Mouse (Mus musculus): ENCODE results near the gene Anxa5.

- no peak for TF ChIP-seq CHD2 (IDR thresholded peaks at IDR 0.05; ENCODE audit: low read depth, low read length)
- TF ChIP-seq ZC3H11A (IDR thresholded peaks at IDR 0.05; ENCODE audit: borderline replicate concordance, low read depth, low read length) = no peak
Measured at GRCm38 (mm10) chr3:36524466-36524865, 48.8 kb upstream of the Anxa5 start.

Measured in ES-E14 (cell line).